Mouse (Mus musculus) heart, postnatal 0 days (tissue): ENCODE data around the gene Nol3.

Experiments used
- CTCF ChIP-seq: IDR thresholded peaks from 2 replicates; pipeline ENCODE4 v1.5.1; 2016; ENCODE audit warnings: antibody characterized with exemption, control low read depth, low read depth
- EP300 ChIP-seq: IDR thresholded peaks from 2 replicates; pipeline ENCODE4 v1.6.1; 2016; ENCODE audit warnings: antibody characterized with exemption, low read depth

DNA sequence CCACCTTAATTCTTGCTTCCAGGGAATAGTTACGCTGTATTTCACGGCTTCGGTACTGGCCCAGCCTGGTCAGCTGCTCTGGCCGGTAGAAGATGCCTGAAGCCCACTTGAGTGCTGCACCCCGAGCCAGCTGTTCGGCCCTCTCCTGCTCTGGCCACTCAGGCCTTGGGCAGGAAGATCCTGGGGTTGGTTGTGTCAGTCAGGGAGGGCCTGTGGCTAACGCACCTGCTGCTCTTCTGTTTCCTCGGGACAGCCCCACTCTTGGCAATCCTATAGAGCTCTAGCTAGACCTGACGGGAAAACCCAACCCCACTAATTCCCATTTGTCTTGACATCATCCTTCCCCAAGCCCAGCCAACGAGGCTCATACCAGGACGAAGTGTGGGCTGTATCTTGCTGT is 19.3 kb downstream of the Nol3 start:
- no peak for TF ChIP-seq EP300
- TF ChIP-seq CTCF: no peak
